Mouse (Mus musculus): ENCODE results near the gene Mep1a. TPM values are rescaled to one million over a fixed set of nuclear protein-coding genes. Genes with fewer than 3 reads are reported as not detected.

Mep1a gene
- total RNA-seq, 2 experiments from 2014 or later, result not detected

DNA sequence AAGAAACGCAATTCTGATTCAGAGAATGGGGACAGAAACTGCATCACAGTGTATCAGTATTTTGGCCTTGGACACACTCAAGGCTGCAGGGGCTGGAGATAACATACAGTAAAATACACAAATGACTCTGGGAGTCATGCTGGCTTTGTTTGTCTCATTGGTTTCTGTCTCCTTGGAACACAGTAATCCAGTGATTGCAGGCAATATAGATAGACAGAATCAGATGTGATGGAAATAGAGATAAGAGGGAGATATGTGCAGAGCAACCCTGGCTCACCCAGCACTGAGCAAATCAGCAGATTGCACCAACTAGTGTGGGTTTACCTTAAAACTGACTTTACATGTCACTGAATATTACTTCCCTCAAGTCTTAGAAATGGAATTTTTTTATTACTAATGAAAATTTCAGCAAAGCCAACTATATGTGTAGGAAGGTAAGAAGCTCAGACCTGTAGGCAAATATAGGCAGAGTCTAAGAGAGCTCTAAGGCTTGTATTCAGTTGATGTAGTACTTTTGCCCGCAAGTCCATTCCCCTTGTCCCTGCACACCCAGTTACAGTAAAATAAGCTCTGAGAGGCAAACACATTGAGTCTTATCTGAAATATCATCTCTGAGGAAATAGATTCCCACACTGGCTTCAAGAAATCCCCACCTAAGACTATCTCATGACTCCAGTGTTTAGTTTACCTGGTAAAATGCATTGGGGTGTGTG is 14.0 kb downstream of the Mep1a start:
- ATAC-seq (replicated peaks; ENCODE audit: poor library complexity), result no peak

DNA sequence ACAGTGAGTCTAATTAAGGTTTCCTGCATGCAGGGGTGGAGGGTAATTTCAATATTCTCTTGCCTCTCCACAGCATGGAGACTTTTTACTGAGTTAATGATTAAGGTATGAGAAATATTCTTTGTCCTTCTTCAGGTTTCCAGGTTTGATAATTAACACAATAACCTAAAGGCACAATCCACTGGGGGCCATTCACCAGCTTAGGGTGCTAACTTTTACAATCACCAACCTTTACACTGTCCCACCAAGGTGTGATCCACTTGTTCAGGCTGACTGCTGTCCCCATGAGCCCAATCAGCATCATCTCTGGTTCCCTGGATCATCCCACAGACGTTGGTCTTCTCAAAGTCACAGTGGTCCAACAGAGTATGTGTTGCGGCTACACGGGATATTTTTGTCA is 16.6 kb downstream of the Mep1a start:
- no peak for ATAC-seq (replicated peaks; ENCODE audit: poor library complexity)

- ATAC-seq (replicated peaks; ENCODE audit: poor library complexity), result no peak
Observed at GRCm38 (mm10) chr17:43477621-43478020, 25.0 kb downstream of the Mep1a start.

DNA sequence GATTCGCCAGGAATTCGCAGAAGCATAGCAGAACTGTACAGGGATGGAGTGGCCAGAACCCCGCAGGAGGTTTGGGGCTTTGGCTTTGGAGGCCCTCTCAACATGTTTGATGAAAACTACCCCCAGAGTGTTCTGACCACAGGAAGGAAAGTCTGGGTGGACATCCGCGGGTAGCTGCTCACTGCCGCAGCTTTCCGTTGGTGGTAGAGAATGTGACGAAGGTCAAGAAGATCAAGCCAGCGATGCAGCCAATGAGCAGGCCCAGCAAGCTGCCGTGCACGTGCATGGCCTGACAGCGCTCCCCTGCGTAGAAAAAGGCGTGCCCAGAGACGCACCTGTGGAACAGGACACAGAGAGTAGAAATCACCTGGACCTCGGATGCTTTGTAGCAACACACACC is 27.8 kb downstream of the Mep1a start:
- no peak for ATAC-seq (replicated peaks; ENCODE audit: poor library complexity)

DNA sequence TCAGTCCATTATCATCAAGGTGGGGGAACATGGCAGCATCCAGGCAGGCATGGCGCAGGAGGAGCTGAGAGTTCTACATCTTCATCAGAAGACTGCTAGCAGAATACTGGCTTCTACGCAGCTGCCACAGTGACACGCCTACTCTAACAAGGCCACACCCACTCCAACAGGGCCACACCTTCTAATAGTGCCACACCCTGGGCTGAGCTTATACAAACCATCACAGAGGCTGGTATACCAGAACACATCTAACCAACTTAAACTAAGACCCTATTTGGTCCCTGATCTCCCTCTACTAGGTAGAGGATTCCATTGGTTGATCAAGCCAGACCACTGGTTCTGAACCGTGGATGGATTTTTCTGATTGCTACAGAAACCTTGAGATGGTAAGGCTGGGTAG is 30.1 kb downstream of the Mep1a start:
- ATAC-seq (replicated peaks; ENCODE audit: poor library complexity), result no peak

DNA sequence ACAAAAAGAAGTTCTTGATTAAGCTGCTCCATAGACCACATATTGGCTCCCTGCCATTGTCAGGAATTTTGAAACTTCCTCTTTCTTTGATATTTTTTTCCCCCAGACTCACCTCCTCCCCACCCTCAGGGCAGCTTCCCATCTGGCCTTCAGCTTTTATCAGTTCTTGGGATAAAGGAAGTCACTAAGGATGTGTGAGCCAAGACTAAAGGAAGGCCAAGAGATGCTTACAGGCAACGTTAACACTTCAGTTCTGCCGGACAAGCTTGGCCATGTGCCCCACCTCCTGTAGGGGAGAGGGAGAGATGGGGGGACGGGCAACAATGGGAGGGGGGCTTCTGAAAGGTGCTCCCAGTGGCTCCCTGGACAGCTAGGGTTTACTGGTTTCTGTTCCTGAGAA is 32.6 kb downstream of the Mep1a start:
- peak; percentile 69 for ATAC-seq (replicated peaks; ENCODE audit: poor library complexity)

- peak; percentile 89 for ATAC-seq (replicated peaks; ENCODE audit: poor library complexity)
Observed at GRCm38 (mm10) chr17:43460245-43461181, 42.1 kb downstream of the Mep1a start.

- no peak for ATAC-seq (replicated peaks; ENCODE audit: poor library complexity)
Observed at GRCm38 (mm10) chr17:43459737-43460230, 42.8 kb downstream of the Mep1a start.

DNA sequence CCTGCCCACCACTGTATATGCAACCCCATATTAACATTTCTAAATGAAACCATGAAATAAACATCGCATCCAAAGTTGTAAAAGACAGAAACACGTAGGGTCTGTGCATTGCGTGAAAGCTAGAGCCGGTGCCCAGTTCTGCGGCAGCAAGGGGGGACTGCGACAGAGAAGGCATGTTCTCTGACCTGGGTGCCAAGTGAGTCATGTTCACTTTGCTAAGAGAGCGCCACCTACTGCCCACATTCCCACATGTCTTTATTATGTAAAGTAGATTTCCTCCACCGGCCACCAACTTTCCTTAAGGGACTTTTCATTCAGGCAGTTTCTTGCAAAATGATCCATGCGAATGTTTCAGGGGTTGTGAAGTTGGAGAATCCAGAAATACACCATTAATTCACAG is 44.0 kb downstream of the Mep1a start:
- ATAC-seq (replicated peaks; ENCODE audit: poor library complexity), result peak; percentile 94

GRCm38 (mm10) chr17:43451216-43451615 is 51.4 kb downstream of the Mep1a start:
- ATAC-seq (replicated peaks; ENCODE audit: poor library complexity), result no peak

GRCm38 (mm10) chr17:43434485-43434884 is 68.1 kb downstream of the Mep1a start:
- no peak for ATAC-seq (replicated peaks; ENCODE audit: poor library complexity)

- no peak for ATAC-seq (replicated peaks; ENCODE audit: poor library complexity)
Observed at GRCm38 (mm10) chr17:43431692-43432091, 70.9 kb downstream of the Mep1a start.

Other genes starting within 250 kb of the Mep1a start
- gene Adgrf1, start 232.5 kb downstream of the Mep1a start, total RNA-seq (2015), result 0.15 TPM in 1 of 2 replicates, not detected in the other
- gene Adgrf1, start 232.5 kb downstream of the Mep1a start, total RNA-seq (2017), result 0.17 TPM in 1 of 2 replicates, not detected in the other
- gene Adgrf5, start 142.4 kb downstream of the Mep1a start, total RNA-seq (2015), result 0.05 TPM in 1 of 2 replicates, not detected in the other
- not detected in 2 replicates for gene Adgrf5, start 142.4 kb downstream of the Mep1a start, total RNA-seq (2017)
- not detected in 2 replicates for gene Ankrd66, start 40.8 kb upstream of the Mep1a start, total RNA-seq (2015)
- gene Ankrd66, start 40.8 kb upstream of the Mep1a start, total RNA-seq (2017), result not detected in 2 replicates
- gene Pla2g7, start 65.3 kb upstream of the Mep1a start, total RNA-seq (2015), result 1.3 and 2.0 TPM in 2 replicates
- gene Pla2g7, start 65.3 kb upstream of the Mep1a start, total RNA-seq (2017), result 0.88 and 3.2 TPM in 2 replicates
- not detected in 2 replicates for gene Tdrd6, start 127.5 kb upstream of the Mep1a start, total RNA-seq (2015)
- gene Tdrd6, start 127.5 kb upstream of the Mep1a start, total RNA-seq (2017), result not detected in 2 replicates
- gene Slc25a27, start 164.4 kb upstream of the Mep1a start, total RNA-seq (2015), result 1.6 and 2.5 TPM in 2 replicates
- 0.29 and 4.1 TPM in 2 replicates for gene Slc25a27, start 164.4 kb upstream of the Mep1a start, total RNA-seq (2017)
- gene Cyp39a1, start 164.6 kb upstream of the Mep1a start, total RNA-seq (2015), result 2.1 and 2.6 TPM in 2 replicates
- 3.7 and 4.1 TPM in 2 replicates for gene Cyp39a1, start 164.6 kb upstream of the Mep1a start, total RNA-seq (2017)